9 mouse cellular contexts compared by ENCODE assay signal in the genomic region with DNA sequence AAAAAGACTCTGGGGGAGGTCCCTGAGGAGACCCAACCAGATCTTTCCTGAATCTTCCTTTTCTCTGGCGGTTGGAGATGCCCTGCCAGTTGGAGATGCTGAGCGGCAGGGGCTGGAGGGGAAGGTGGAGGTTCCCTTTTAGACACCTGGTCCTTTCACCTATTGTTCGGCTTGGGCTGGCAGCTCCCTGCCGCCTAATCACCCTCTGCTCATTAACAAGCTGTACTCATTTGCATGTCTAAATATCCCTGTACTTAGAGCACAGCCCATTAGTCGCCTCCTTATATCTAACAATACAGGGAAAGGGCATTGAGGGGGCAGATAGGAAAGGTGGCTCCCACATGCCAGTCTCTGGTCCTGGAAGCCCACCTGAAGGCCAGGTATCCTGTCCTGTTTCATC. TPM values are rescaled to one million over a fixed set of nuclear protein-coding genes. Genes with fewer than 3 reads are reported as not detected.
DNase-seq lines count a peak whose midpoint lies in the region; ATAC-seq and TF ChIP-seq lines count a peak whose summit lies in the region.
"Had no signal": no experiment of that assay in that cellular context is flagged by ENCODE, and none has a peak within 500 bp of the region (broad histone marks: within the 10 kb centered on the region; RNA-seq: fewer than 3 reads in every experiment).

No protein-coding gene starts in this region.

- intact Hi-C loops in left cerebral cortex, adult 2 months (cut with DNase I), result loop anchor here (1.0 to 5.0 kb wide), 4 partner anchors 34 to 95 kb away; a partner anchor contains a TSS
- intact Hi-C loops in left cerebral cortex, postnatal 10 days (cut with DNase I), result no loop called here

- H3K27ac ChIP-seq in embryonic facial prominence, embryonic 13.5 days, result no peak overlapping the region; the same call in 1 of the 2 replicates
- no peak overlapping the region; the same call in 1 of the 2 replicates for H3K27ac ChIP-seq in embryonic facial prominence, embryonic 10.5 days (replicated peaks)
- H3K27ac ChIP-seq in left cerebral cortex, adult 2 months, result peak overlapping the region; percentile 80
- no peak overlapping the region for H3K27ac ChIP-seq in midbrain, embryonic 11.5 days (ENCODE audit: low read depth, low read length)

- ATAC-seq in embryonic facial prominence, embryonic 13.5 days (ENCODE audit: insufficient number of reproducible peaks, insufficient read depth, low FRiP score, low TSS enrichment, low read depth), result no peak
- 0 out of 2 replicates have a peak, but pooled peaks have one; percentile 30 for ATAC-seq in erythroblast, adult 5-6 weeks (replicated peaks; ENCODE audit: low FRiP score, poor library complexity, severe bottlenecking)
- ATAC-seq in midbrain, embryonic 11.5 days (ENCODE audit: low FRiP score), result no peak

- no peak overlapping the region for H3K4me3 ChIP-seq in embryonic facial prominence, embryonic 13.5 days
- no peak overlapping the region for H3K4me3 ChIP-seq in embryonic facial prominence, embryonic 10.5 days
- no peak overlapping the region for H3K4me3 ChIP-seq in left cerebral cortex, adult 2 months
- no peak overlapping the region for H3K4me3 ChIP-seq in midbrain, embryonic 11.5 days (ENCODE audit: low read depth, low read length)
- H3K4me3 ChIP-seq: erythroblast, embryonic 14.5 days had no signal

- TF ChIP-seq CTCF in left cerebral cortex, adult 2 months (IDR thresholded peaks at IDR 0.05), result no peak

- H3K27me3 ChIP-seq in embryonic facial prominence, embryonic 13.5 days, result no peaks in the 10 kb centered on the region
- peaks cover 9% of the 10 kb centered on the region; the same call in 1 of the 2 replicates for H3K27me3 ChIP-seq in embryonic facial prominence, embryonic 10.5 days (replicated peaks; ENCODE audit: low read depth, poor library complexity, severe bottlenecking)
- no peaks in the 10 kb centered on the region for H3K27me3 ChIP-seq in midbrain, embryonic 11.5 days (ENCODE audit: control insufficient read depth, insufficient read depth, low read length)

- peaks cover 15% of the 10 kb centered on the region for H3K4me1 ChIP-seq in embryonic facial prominence, embryonic 13.5 days
- peaks cover 14% of the 10 kb centered on the region for H3K4me1 ChIP-seq in embryonic facial prominence, embryonic 10.5 days
- H3K4me1 ChIP-seq in midbrain, embryonic 11.5 days (ENCODE audit: control insufficient read depth, insufficient read depth, low read length), result peaks cover 18% of the 10 kb centered on the region

- DNase-seq in embryonic facial prominence, embryonic 10.5 days (ENCODE audit: low spot score), result no peak
- peak in 1 of 2 experiments; percentile 22 for DNase-seq in left cerebral cortex, adult 2 months (ENCODE audit: extremely low spot score in 1 of 2, low spot score in 2 of 2)
- no peak for DNase-seq in left cerebral cortex, postnatal 10 days (ENCODE audit: extremely low spot score in 1 of 2, low spot score in 2 of 2)
- no peak for DNase-seq in midbrain, embryonic 11.5 days (ENCODE audit: low spot score, missing footprints)
- no peak for DNase-seq in ovary, postnatal 10 days (ENCODE audit: low spot score)
- DNase-seq in thymus, postnatal 25 days, result no peak

- H3K4me2 ChIP-seq in embryonic facial prominence, embryonic 13.5 days, result 0 out of 2 replicates have a peak overlapping the region, but pooled peaks have one; percentile 28
- H3K4me2 ChIP-seq in midbrain, embryonic 11.5 days, result no peak overlapping the region

- no peaks in the 10 kb centered on the region for H3K9me3 ChIP-seq in embryonic facial prominence, embryonic 13.5 days
- H3K9me3 ChIP-seq in embryonic facial prominence, embryonic 10.5 days, result no peaks in the 10 kb centered on the region
- no peaks in the 10 kb centered on the region for H3K9me3 ChIP-seq in midbrain, embryonic 11.5 days (ENCODE audit: control insufficient read depth, low read length)

- no peaks in the 10 kb centered on the region for H3K36me3 ChIP-seq in embryonic facial prominence, embryonic 13.5 days
- H3K36me3 ChIP-seq in embryonic facial prominence, embryonic 10.5 days (replicated peaks), result no peaks in the 10 kb centered on the region
- H3K36me3 ChIP-seq in midbrain, embryonic 11.5 days (ENCODE audit: control insufficient read depth, insufficient read depth, low read length), result no peaks in the 10 kb centered on the region

- H3K9ac ChIP-seq in embryonic facial prominence, embryonic 13.5 days, result no peak overlapping the region
- H3K9ac ChIP-seq in midbrain, embryonic 11.5 days (ENCODE audit: low read length), result peak overlapping the region; percentile 6; the same call in 1 of the 2 replicates

- 54% methylated on average over 5 of the region's 5 CpGs for WGBS in embryonic facial prominence, embryonic 13.5 days
- 43% methylated on average over 5 of the region's 5 CpGs for WGBS in embryonic facial prominence, embryonic 10.5 days
- WGBS in midbrain, embryonic 11.5 days, result 45% methylated on average over 5 of the region's 5 CpGs

RNA-seq across cellular contexts. Expression of a gene that starts 34.3 kb away (rescaled TPM):
- 11.1 and 11.8 TPM in 2 replicates for polyA plus RNA-seq in embryonic facial prominence, embryonic 13.5 days (2015; fragmentation: Nextera tagmentation; extraction: Ambion mirVana)
- 18.9 and 24.5 TPM in 2 replicates for polyA plus RNA-seq in embryonic facial prominence, embryonic 10.5 days (2016; fragmentation: Nextera tagmentation; extraction: Ambion mirVana)
- 10 to 100 TPM; 22.6 to 26.1 TPM for total RNA-seq in left cerebral cortex, adult 2 months (2021)
- 10 to 100 TPM; 30.2 to 32.4 TPM for total RNA-seq in left cerebral cortex, postnatal 10 days (2021)
- 6.0 and 12.5 TPM in 2 replicates for total RNA-seq in erythroblast, adult 5-6 weeks (2015; ENCODE audit: low replicate concordance)
- total RNA-seq in erythroblast, adult 5-6 weeks (2017; ENCODE audit: low replicate concordance), result 8.1 and 10.9 TPM in 2 replicates
- 15.4 and 15.9 TPM in 2 replicates for polyA plus RNA-seq in midbrain, embryonic 11.5 days (2014; fragmentation: Nextera tagmentation; extraction: Ambion mirVana)

RNA-seq across cellular contexts. Expression of a gene that starts 40.5 kb away (rescaled TPM):
- 46.4 and 48.1 TPM in 2 replicates for polyA plus RNA-seq in embryonic facial prominence, embryonic 13.5 days (2015; fragmentation: Nextera tagmentation; extraction: Ambion mirVana)
- 36.6 and 37.9 TPM in 2 replicates for polyA plus RNA-seq in embryonic facial prominence, embryonic 10.5 days (2016; fragmentation: Nextera tagmentation; extraction: Ambion mirVana)
- 10 to 100 TPM; 16.1 to 20.1 TPM for total RNA-seq in left cerebral cortex, adult 2 months (2021)
- 10 to 100 TPM; 18.2 to 19.0 TPM for total RNA-seq in left cerebral cortex, postnatal 10 days (2021)
- total RNA-seq in erythroblast, adult 5-6 weeks (2015; ENCODE audit: low replicate concordance), result 4.6 and 16.7 TPM in 2 replicates
- total RNA-seq in erythroblast, adult 5-6 weeks (2017; ENCODE audit: low replicate concordance), result 4.7 and 6.6 TPM in 2 replicates
- polyA plus RNA-seq in midbrain, embryonic 11.5 days (2014; fragmentation: Nextera tagmentation; extraction: Ambion mirVana), result 42.1 and 42.2 TPM in 2 replicates
